Mouse (Mus musculus) gastrocnemius, adult 8-10 months (tissue): Measurements from ENCODE around the gene Krt88. TPM values are rescaled to one million over a fixed set of nuclear protein-coding genes. Genes with fewer than 3 reads are reported as not detected.

Source experiments
- DNase-seq, 2 experiments: peaks; one replicate each; pipeline ENCODE4 v3.0.0; 2022; ENCODE audit warnings: low spot score in 2 of 2
- total RNA-seq, 4 experiments: library from RNA; stranded (reverse); gene quantifications; 2 replicates each; pipeline ENCODE4 v1.2.4; 2022

The Krt88 gene
- total RNA-seq: not detected

DNA sequence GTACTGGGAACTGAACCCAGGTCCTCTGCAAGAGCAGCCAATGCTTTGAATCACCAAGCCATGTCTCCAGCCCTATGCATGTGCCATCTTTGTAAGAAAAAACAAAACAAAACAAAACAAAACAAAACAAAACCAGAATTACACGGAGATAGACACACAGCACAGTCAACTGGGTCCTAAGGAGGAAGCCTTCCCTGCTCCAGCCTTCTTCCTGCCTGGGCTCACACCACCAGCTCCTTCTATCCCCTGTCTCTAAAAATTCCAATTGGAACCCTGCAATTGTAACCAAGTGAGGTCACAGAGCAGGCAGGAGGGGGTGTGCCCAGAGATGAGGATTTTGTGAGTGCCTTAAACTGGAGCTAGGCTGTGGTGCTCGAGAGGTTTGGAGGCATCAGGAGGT, at the start of gene Krt88:
TSS of gene Krt88 (plus strand) at position 301 of the 400 bp plus-strand sequence.
- DNase-seq: no peak

DNA sequence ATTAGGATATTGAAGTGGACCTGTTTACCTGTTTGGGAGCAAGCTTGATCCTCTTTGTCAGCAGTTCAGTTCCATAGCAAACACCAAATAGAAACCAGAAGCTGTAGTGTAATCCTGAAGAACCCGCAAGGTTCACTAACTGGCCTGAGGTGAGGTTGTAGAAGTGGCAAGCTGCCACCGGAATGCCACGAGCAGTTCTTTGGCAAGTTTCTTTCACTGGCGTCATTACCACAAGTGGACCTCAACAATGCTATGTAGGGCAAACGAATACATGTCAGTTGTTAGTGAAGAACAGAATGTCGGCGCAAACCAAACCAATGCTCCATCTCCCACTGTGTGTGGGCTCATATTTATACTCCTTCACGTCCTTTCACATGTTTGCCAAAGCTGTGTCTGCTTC, 49.3 kb upstream of the Krt88 start:
- DNase-seq: no peak

DNA sequence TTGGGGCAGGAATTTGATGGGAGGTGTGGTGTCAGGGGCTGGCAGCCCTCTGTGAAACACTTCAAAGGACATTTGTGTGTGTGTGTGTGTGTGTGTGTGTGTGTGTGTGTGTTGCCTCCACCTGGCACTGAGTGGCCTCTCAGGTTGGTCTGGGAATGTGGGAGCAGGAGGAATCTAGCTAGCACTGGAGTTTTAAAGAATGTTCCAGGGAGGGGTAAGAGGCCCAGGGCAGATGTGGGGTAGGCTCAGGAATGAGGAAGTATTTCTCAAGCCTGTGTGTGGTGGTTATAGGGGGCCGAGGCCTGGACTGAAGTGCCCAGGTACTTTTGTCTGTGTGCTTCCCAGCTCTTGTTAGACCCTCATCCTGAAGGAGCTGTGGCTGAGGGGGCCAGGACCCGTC, 36.8 kb upstream of the Krt88 start, which contains the start of gene Krt7:
TSS of gene Krt7 (plus strand) at position 269 of the 400 bp plus-strand sequence.
- no peak for DNase-seq

DNA sequence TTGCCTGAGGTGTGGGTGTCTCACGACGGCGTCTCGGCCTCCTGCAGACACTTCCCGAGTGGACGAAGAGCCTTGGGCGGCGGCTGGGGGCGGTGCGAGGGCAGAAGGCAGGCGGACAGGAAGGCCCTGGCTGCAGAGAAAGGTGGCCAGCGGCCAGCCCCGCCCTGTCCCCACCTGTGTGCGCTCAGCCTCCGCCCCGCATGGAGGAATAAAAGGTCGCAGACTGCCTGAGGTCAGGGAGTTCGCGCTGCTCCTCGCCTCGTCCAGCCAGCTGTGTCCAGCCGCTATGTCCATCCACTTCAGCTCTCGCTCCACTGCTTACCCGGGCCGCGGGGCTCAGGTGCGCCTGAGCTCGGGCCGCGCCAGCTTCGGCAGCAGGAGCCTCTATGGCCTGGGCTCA, 35.4 kb upstream of the Krt88 start:
- no peak for DNase-seq

DNA sequence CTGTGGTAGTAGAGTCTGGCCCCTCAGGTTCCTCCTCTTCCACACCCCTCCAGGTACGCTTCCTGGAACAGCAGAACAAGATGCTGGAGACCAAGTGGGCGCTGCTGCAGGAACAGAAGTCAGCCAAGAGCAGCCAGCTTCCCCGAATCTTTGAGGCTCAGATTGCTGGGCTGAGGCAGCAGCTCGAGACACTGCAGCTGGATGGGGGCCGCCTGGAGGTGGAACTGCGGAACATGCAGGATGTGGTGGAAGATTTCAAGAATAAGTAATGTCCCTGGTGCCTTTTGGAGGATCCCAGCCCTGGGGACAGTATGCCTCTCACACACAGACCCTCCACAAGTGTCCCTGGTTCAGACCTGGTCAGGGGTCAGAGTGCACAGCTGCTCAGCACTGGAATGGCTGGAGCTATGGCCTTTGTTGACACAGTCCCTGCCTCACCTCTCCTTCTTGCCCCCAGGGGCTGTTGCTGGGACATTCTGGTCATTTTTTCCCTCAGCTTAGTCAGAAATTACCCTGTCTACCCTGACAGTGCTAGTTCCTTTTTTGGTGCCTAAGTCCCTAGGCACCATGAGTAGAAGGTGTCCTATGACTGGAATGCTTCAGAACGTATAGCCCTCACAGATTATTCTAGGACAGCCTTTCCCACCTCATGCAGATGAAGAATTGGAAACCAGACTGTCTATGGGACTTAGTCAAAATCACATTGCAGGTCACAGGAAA, 33.5 kb upstream of the Krt88 start:
- DNase-seq: no peak

DNA sequence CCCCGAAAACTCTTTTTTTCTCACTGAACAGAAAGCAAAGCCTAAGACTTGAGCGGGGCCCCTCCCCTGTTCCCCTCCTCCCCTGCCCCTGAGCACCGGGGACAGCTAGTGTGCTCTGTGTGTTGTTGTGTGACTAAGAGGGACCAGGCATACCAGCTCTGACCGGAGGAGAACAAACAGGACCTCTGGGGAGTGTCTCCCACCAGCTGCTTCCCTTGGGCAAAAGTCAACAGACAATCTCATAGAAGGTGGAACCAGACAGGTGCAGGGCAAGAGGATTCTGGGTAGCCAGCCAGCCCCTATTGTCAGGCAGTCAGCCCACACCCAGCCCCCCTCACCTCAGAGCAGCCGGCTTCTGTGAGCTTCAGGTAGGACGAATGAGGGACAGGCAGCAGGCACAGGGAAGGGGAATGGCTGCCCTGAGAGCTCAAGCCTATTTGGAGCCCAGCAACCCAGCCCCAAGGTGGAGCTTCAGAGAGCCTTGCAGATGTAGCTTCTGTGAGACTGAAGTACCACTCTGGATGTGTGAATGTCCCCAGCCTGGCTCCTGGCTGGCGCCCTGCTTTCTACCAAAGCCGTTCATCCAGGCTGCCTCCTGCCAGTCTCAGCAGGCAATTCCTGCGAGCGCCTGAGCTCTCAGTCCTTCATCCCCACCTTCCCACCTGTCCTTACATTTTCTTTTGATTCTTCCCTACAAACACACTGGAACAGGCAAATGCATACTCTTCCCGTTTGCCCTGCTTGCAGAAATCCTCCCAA, 32.6 kb upstream of the Krt88 start:
- DNase-seq: no peak

DNA sequence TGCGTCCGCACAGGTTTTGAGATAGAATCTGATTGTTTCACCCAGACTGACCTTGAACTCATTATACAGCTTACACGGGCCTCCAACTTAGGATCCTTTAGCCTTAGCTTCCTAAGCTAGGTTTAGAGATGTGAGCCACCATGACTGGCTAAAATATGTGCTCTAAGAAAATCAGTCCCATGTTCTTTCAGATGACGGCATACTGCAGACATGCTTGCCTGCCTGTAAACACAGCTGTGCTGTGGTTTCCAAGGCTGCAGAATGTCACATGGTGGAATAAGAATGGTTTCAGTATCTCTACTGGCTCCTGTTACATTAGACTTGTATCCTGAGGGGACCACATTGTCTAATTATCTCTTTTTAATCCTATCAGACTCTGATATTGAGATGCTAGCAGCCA, 28.6 kb upstream of the Krt88 start:
- DNase-seq: no peak

DNA sequence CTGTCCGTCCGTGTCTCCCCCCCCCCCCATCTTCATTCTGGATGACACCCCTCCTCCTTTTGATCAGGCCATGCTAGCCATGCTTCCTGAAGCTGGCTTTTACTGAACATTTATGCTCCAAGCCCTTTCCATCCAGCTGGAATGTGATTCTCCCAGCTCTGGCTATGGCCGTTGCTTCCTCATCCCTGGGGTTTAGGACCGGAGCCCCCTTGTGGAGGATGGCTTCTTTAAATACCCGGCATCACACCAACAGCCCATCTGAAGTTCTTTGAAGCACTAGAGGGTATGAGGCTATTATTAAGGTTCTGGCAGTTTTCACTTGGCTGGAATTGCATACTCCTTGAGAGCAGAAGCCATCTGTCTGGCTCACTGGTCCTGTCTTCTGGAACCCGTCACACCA, 26.6 kb upstream of the Krt88 start:
- no peak for DNase-seq

DNA sequence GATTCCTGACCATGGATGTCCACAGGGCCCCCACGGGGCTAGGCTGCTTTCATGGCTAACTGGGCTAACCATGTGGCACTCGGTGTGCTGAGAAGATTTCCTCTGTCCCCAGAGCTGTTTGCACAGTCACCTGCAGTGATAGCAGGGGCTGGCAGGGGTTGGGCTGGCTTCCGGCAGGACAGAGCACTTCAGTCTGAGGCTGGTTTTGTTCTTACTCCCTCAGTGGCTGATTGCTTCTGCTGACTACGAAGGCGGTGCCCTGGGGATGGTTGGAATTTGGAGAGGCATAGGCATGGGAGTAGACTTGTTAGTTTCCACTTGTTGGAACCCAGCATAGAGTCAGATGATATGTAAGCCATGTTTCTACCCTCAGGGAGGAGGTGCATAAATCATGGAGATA, 22.6 kb upstream of the Krt88 start:
- no peak for DNase-seq

DNA sequence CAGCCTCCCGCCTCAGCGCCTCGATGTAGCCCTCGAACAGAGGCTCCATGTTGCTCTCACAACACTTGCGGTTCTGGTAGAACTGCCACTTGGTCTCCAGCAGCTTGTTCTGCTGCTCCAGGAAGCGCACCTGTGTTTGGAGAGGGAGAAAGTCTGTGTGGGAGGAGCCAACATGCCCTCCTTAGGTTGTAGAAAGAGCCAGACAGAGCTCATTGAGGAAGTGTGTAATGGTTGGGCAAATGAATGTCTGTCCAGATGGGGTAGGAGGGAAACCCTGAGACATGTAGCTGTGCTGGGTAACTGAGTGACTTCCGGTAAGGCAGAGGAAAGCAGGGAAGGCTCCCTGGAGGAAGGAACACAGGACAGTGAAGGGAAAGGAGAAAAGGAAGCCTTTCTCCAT, 10.9 kb upstream of the Krt88 start:
- DNase-seq: no peak

DNA sequence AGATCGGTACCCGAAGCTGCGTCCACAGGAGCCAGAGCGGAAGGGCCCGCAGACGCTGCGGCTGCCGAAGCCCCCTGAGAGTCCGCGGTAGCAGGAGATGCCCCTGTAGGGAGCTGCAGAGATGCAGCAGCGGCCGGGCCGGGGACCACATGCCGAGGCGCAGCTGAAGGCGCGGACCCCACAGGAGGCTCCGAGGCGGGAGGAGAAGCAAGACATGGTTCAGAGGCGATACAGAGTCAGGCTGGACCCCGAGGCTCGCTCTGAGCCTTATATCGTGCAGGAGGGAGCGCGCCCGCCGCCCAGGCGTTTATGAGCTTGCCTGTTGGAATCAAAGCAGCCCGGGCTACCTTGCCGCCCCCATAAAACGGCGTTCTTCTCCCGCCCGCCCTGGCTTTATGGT, 9.0 kb upstream of the Krt88 start, which contains the start of gene Krt87:
TSS of gene Krt87 (minus strand) at position 250 of the 400 bp plus-strand sequence.
- no peak for DNase-seq

DNA sequence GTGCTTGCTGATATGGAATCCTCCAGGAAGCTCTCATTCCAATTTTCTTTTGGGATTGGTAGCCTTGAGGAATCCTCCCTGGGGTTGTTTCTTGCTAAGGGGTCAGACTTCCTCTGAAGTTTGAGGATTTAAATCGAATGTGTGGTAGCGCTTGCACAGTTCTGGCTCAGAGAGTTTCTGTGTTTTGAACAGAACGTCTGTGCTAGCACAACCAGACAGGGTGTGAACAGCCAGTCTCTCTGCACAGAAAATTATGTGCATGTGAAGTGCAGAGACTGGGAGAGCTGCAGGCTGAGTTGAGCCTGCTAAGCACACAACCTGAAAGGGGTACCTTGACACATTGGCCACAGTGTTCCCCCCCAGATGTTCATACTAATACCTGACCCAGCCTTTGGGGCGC, 6.7 kb upstream of the Krt88 start:
- DNase-seq: no peak

DNA sequence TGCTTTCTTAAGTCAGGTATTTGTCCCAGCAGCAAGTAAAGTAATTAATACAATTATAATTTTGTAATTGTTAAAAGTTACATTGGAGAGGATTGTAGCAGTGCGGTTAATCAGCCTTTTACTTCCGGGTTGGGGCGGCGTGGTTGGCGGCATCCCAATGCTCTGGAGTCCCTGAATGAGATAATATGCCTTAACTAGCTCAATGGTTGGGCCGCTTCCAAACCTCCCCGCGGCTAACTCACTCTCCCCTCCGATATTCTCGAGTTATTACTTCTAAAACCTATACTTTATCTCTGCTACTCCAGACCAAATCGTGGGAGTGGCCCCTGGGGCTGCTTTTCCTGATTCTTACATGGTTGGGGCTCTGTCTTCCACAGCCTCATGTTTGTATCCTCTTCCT, 972 bp upstream of the Krt88 start:
- DNase-seq: no peak

DNA sequence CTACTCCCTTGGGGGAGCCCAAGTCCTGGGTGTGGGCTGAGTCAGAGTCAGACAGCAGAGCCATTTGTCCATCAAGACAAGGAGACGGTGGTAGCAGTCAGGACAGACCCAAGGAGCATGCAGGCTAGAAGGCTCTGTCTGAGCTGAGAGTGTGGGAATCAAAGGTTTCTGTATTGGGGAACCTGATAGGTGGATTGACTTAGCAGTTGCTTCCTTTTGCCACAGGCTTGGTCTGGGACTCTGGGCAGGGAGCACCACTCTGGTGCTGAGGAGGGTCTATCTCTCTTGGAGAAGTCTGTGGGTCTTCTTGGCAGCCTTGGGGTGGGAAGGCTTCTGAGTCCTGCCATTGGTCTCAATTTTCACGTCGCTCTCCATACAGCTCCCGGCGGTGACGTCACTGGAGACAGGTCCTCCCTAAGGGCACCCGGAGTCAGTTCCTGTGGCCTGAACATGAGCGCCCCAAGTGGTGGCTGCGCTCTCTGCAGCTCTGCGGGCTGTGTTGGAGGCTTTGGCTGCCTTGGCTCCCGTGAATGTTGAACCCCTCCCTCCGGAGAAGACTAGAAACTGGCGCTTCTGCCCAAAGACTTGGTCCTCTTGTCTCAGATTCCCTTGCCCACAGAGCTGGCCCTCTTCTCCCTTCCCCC, 5.7 kb downstream of the Krt88 start:
- DNase-seq: peak; percentile 66 to 67

DNA sequence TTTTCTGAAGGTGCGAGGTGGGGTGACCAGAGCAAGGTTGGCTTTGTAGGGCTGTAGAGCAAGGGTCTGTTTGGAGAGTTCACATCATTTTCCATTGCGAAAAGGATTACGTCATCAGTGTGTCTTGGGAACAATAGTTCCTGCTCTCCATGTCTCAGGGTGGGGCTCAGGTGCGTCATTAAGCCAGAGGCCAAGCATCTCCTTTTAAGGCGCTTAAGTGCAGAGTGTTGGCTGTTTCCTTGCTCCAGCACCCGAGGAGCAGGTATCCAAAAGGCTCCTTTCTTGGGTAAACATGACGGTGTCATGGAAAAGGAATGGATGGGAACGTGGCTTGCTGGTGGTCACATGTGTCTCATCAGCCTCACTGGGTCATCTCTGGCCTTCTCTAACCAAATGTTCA, 7.2 kb downstream of the Krt88 start:
- DNase-seq: no peak

DNA sequence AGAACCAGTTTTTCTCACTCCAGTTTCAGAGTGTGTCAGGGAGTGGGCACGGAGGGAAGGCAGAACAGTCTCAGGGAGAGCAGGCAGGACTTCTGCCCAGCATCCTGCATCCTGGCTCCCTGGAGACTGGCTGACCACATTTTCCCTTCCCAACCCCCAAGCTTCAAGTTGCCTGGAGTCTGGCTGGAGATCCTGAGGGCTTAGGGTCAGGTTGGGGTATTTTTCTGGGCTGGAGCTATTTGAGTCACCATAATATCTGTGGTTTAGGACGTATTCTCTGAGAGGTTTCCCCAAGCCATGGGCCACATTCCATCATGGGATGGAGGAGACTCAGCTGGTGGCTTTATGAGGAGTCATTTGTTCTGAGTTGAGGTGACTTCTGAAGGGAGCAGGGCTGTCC, 7.7 kb downstream of the Krt88 start:
- DNase-seq: no peak

DNA sequence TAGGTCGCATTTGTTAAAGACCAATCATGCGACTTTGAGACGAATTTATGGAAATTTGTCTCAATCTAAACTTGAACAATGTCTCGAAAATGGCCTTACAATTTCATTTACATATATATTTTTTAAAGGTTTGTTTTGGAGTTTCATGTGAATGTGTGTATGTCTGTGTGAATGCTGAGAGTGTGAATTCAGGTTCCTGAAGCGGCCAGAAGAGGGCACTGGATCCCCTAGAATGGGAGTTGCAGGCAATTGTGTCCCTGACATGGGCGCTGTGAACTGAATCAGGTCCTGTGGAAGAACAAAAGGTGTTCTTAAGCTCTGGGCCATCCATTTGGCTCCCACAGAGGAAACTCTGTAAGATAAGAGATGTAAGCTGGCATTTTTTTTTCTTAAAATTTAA, 8.3 kb downstream of the Krt88 start:
- no peak for DNase-seq

DNA sequence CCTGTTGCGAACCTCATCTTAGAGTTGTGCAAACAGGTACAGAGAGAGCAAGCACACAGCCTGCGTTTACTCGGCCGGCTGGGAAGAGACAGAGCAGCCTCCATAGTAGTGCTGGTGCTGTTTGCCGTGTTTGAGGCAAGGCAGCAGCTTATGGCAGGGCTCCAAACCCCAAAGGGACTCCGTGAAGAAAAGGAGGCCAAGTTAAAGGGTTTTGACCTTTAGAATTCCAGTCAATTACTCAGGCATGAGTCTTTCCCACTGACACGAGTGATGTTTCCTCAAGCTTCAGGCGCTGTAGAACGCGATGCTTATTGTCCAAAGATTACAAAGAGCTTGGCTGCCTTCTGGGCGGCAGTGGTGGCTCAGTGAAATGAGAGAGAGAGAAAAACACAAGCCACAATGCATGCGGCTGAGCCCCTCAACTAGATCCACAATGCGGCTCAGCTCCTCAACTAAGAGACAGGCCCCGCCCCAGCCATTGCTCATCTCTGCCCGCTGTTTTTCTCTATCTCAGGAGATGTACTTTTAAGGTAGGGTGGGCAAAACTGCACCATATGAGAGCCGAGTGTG, 10.9 kb downstream of the Krt88 start:
- peak in 1 of 2 experiments; percentile 10 for DNase-seq

DNA sequence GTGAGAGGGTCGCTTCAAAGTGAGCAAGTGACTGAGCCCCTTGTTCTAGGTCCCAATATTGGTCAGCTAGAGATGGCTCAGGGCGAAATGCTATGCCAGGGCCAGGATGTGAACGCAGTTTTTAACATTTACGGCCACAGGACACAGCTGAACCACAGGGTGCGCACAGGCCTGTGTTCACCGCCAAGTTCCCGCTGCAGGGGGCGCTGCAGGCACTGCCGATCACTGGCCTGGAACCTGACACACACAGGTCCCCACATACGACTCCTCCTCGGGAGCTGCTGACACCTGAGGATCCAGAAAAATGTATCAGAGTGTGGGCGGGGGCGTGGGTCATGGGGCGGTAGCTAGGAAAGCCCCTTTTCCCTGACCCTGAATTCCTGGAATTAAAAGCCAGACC, 11.7 kb downstream of the Krt88 start:
- DNase-seq: no peak

DNA sequence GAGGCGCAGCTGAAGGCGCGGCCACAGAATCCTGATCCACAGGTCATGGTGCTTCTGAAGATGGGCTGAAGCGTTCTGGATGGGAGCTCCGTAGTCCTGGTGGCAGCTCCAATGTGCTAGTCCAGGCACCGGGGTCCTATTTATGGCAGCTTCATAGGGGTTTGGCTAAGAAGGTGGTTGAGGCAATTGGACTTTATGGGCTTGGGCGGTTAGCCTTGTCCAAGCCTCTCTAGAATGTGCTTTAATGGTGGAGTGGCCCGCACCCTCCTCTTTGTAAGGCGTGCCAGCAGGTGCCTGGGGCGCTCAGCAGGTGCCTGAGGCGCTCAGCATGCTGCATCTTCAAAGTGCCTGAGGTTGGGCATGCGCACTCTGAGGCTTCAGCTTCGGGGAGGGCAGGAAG, 16.1 kb downstream of the Krt88 start, which contains the start of gene Krt81:
TSS of gene Krt81 (minus strand) at position 101 of the 400 bp plus-strand sequence.
- no peak for DNase-seq

DNA sequence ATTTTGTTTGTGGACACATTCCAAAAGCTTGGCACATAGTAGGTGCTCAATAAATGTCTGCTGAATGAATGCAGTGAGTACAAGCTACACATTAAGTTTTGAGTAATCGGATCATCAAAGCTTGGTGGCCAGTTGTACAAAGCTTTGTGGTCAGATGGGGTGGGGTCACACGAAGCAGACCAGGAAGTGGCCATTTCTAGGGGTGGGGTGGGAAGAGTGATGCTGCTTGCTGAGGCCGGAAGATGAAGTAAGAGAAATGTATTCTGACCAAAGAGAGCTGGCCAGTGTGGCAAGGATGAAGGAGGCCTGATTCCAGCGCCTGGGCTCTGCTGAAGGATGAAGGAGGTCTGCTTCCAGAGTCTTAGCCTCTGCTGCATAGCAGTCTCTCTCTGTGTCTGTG, 21.5 kb downstream of the Krt88 start:
- DNase-seq: no peak

DNA sequence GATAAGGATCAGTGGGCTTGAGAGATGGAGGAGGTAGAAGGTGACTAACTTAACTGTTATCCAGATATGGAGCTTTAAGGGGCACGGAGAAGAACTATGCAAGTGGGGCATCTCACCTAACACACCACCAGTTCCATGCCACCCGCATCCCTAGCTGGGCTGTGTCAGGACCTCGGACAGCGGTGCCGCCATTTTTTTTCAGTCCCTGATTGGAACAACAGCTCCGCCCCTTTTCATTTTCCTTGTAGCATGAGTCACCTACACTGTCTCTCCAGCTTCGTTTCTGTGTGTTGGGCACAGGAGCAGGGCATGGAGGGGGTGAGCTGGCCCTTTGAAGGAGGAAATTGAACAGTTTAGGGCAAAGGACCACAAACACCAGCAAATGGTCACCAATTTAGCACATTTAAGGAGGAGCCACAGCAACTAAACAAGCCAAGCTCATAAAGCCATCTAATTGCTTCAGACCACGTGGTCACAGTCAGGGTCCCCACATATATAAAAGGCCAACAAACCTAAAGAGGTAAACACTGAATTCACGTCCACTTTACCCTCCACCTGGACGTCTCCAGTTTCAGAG, 25.5 kb downstream of the Krt88 start, which contains the start of gene Krt86:
TSS of gene Krt86 (plus strand) at position 527 of the 577 bp plus-strand sequence.
- DNase-seq: no peak
